Mouse (Mus musculus) ES-E14 (cell line): Measurements from ENCODE around the gene Elfn1. TPM values are rescaled to one million over a fixed set of nuclear protein-coding genes. Genes with fewer than 3 reads are reported as not detected.

Source experiments
- DNase-seq: peaks from one replicate; pipeline ENCODE4 v3.0.0-alpha.2; 2013; ENCODE audit warnings: low read depth, low spot score
- H3K27ac ChIP-seq: 2 replicates; pipeline ENCODE4 v1.5.1; 2012; ENCODE audit warnings: low read depth, mild to moderate bottlenecking, low read length, moderate library complexity, mixed read lengths; ENCODE audit not compliant: poor library complexity, insufficient read depth, severe bottlenecking
- H3K36me3 ChIP-seq: 2 replicates; pipeline ENCODE4 v1.6.1; 2012; ENCODE audit warnings: mild to moderate bottlenecking, low read length, moderate library complexity, mixed read lengths; ENCODE audit not compliant: control insufficient read depth, poor library complexity, insufficient read depth, severe bottlenecking
- H3K4me1 ChIP-seq, 2 experiments: fragments of 150-350 bp in 1 of 2; sonication (generic) in 1 of 2; 2 replicates each; pipeline ENCODE4 v1.6.1; 2012; ENCODE audit warnings: low read length in 2 of 2, mild to moderate bottlenecking in 1 of 2, mixed read lengths in 1 of 2; ENCODE audit not compliant: control insufficient read depth in 2 of 2, insufficient read depth in 2 of 2, poor library complexity in 1 of 2
- H3K4me3 ChIP-seq, 2 experiments: fragments of 150-350 bp in 1 of 2; sonication (generic) in 1 of 2; 2 replicates each; pipeline ENCODE4 v1.5.1; 2012; ENCODE audit warnings: low read length in 2 of 2, low read depth in 1 of 2, mild to moderate bottlenecking in 1 of 2, mixed read lengths in 1 of 2; ENCODE audit not compliant: insufficient read depth in 1 of 2, poor library complexity in 1 of 2, severe bottlenecking in 1 of 2
- H3K9ac ChIP-seq: 2 replicates; pipeline ENCODE4 v1.6.1; 2012; ENCODE audit warnings: low read depth, mild to moderate bottlenecking, low read length, mixed read lengths; ENCODE audit not compliant: poor library complexity, insufficient read depth, severe bottlenecking
- H3K9me3 ChIP-seq: fragments of 150-350 bp; sonication (generic); 2 replicates; pipeline ENCODE4 v1.6.1; 2012; ENCODE audit warnings: low read depth, mild to moderate bottlenecking, low read length; ENCODE audit not compliant: control insufficient read depth, insufficient read depth
- CHD2 ChIP-seq: IDR thresholded peaks from 2 replicates; pipeline ENCODE4 v1.6.1; 2014; ENCODE audit warnings: mild to moderate bottlenecking, low read depth, low read length, inconsistent platforms
- HCFC1 ChIP-seq: IDR thresholded peaks from 2 replicates; pipeline ENCODE4 v1.6.1; 2012; ENCODE audit warnings: low read length, inconsistent platforms, borderline replicate concordance; ENCODE audit not compliant: insufficient read depth
- MAFK ChIP-seq: IDR thresholded peaks from 2 replicates; pipeline ENCODE4 v1.6.1; 2014; ENCODE audit warnings: mild to moderate bottlenecking, low read depth, low read length, inconsistent platforms; ENCODE audit not compliant: insufficient read depth
- ZC3H11A ChIP-seq: IDR thresholded peaks from 2 replicates; pipeline ENCODE4 v1.6.1; 2012; ENCODE audit warnings: low read depth, mild to moderate bottlenecking, inconsistent platforms, low read length, borderline replicate concordance
- ZNF384 ChIP-seq: IDR thresholded peaks from 2 replicates; pipeline ENCODE4 v1.6.1; 2012; ENCODE audit warnings: low read depth, low read length, inconsistent platforms
- in situ Hi-C, 2 experiments: fragments of 600-800 bp; cut with MboI; formaldehyde crosslinking; loops; one replicate each; pipeline ENCODE4 v1.15.1; 2025; ENCODE audit warnings: low sequenced_read_pairs in 2 of 2, inconsistent platforms in 1 of 2; ENCODE audit not compliant: unreplicated experiment in 2 of 2
- total RNA-seq: library from RNA; depleted of rRNA; stranded (reverse); fragments of 300-350 nt; gene quantifications from 2 replicates; pipeline ENCODE4 v1.2.3, GENCODE M21; 2012

Gene Elfn1
- total RNA-seq, 1 experiment, result 1.1 TPM

DNA sequence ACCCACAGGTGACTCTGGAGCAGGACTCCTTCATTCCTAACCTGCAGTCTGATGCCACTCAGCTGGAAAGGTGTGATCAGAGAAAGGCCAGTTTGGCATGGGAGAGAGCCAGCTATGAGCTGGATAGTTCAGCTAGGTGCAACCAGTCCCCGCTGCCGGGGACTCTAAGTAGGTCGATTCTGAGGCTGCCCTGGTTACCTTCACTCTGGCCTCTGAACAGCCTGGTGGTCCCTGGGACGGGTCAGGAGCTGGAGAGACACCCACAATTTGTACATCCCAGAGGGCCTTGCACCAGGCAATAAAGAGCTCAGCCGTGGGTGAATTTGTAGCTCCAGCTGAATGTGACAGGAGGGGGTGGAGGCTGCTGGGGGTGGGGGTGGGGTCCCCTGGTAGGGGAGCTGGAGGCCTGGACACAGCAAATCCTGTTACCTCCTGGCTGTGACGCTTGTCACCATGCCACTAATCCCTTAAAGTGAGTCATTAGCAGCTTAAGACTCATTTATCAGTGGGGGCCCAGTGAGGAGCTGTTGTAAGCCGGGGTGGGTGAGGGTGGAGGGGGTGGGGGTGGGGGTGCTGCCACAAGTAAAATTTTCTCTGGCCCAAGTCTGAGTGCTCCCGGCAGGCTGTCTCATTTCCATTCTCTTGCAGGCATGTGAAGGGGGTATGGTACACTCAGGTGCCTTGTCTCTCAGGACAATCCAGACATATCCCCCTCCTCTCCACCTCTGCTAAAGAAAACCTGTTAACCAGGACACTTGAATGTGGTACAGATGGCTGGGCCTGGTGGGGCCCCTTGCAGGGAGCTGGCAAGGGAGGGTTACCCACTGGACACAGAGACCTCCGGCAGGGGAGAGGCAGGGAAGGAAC, 100.1 kb downstream of the Elfn1 start:
- H3K4me1 ChIP-seq, result no peaks in the 10 kb centered on the region; a peak in 1 of 4 replicates
- H3K27ac ChIP-seq, result no peak overlapping the region
- in situ Hi-C loops, result no loop called here
- TF ChIP-seq HCFC1 (no peak), ZNF384 (no peak), ZC3H11A (no peak), MAFK (no peak), CHD2 (no peak)
- no peaks in the 10 kb centered on the region for H3K9me3 ChIP-seq
- peaks cover 4% of the 10 kb centered on the region; the same call in 1 of the 2 replicates for H3K36me3 ChIP-seq
- no peak for DNase-seq
- no peak overlapping the region for H3K4me3 ChIP-seq
- no peak overlapping the region for H3K9ac ChIP-seq

DNA sequence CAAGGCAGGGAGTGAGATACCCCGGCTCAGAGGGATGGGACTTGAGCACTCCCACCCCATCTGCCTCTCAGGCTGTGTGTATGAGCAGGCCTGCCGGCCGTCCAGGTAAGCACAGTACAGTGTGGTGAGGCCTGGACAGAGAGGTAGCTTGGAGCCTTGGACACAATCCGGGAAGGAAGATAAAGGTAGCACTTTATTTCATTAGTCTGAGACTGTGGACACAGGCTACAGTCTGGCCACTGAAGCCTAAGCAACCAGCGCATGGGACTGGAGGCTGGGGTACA, 100.7 kb downstream of the Elfn1 start:
- Histone ChIP-seq H3K4me3 (no peak overlapping the region), H3K4me1 (no peaks in the 10 kb centered on the region; a peak in 1 of 4 replicates), H3K36me3 (peaks cover 4% of the 10 kb centered on the region; the same call in 1 of the 2 replicates), H3K27ac (no peak overlapping the region), H3K9ac (no peak overlapping the region), H3K9me3 (no peaks in the 10 kb centered on the region)
- TF ChIP-seq HCFC1 (no peak), CHD2 (no peak)
- no peak for DNase-seq
- in situ Hi-C loops, result no loop called here

DNA sequence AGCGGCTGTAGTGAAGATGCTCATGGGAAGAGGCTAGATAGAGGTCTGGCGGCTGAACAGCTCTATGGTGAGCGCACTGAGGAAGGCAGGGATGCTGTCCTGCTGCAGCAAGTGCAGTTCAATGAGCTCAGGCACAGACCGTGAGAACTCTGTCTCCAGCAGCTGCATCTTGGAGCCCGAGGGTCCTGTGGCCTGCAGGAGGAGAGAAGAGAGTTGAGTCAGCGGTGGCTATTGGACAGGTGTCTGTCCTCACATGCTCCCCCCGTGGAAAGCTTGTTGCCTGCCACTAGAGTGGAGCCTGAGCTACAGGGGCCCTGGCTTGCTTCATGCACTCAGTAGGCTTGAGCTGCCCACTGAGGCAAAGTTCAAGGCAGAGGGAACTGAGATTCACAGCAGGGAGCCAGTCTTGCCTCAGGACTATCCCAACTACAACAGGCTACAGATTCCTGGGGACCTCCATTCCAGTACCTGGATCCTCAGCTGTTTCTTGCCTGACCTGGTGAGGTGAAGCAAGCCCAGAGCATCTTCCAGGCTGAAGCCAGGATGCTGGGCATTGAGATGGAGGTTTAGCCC, 101.4 kb downstream of the Elfn1 start:
- in situ Hi-C loops, result no loop called here
- H3K36me3 ChIP-seq, result peaks cover 4% of the 10 kb centered on the region; the same call in 1 of the 2 replicates
- no peak overlapping the region for H3K27ac ChIP-seq
- DNase-seq, result no peak
- H3K4me1 ChIP-seq, result no peaks in the 10 kb centered on the region; a peak in 1 of 4 replicates
- TF ChIP-seq HCFC1 (no peak), MAFK (no peak), CHD2 (no peak), ZC3H11A (no peak), ZNF384 (no peak)
- H3K9ac ChIP-seq, result no peak overlapping the region
- no peak overlapping the region for H3K4me3 ChIP-seq
- H3K9me3 ChIP-seq, result no peaks in the 10 kb centered on the region

DNA sequence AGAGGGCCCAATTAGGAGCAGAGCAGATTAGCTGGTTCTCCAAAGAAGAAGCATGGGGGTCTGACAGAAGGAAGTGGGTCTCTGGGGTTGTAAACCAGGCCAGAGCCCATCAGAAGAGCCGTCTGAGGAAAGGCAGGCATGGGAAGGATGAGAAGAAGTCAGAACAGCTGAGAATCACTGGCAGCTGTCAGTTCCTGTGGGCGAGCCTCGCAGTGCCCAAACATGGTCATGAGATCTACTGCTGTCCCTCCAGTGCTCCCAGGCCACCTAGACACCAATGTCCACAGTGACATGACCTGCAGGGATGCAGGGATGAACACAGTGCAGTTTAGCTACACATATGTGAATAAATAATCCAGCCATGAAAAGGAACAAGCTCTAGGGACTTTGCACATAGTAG, 102.7 kb downstream of the Elfn1 start:
- H3K27ac ChIP-seq, result no peak overlapping the region
- in situ Hi-C loops, result no loop called here
- TF ChIP-seq CHD2 (no peak), HCFC1 (no peak), MAFK (no peak), ZC3H11A (no peak), ZNF384 (no peak)

More for the DNA sequence above, 102.7 kb downstream of the Elfn1 start:
- H3K4me1 ChIP-seq, result no peaks in the 10 kb centered on the region; a peak in 1 of 4 replicates
- H3K4me3 ChIP-seq, result no peak overlapping the region
- no peak for DNase-seq
- peaks cover 4% of the 10 kb centered on the region; the same call in 1 of the 2 replicates for H3K36me3 ChIP-seq
- no peak overlapping the region for H3K9ac ChIP-seq
- H3K9me3 ChIP-seq, result no peaks in the 10 kb centered on the region
